Mouse (Mus musculus) embryonic facial prominence, embryonic 11.5 days (tissue): ENCODE measurements around the gene Hoxa2. TPM values are rescaled to one million over a fixed set of nuclear protein-coding genes. Genes with fewer than 3 reads are reported as not detected.

Experiments
- ATAC-seq: fragments of 200-750 bp; cut with Nextera tagmentation; replicated peaks from 2 replicates; pipeline ENCODE4 v1.8.0; 2017; ENCODE audit warnings: low read depth; ENCODE audit not compliant: insufficient number of reproducible peaks, low FRiP score, low TSS enrichment
- DNase-seq: peaks from one replicate; pipeline ENCODE4 v3.0.0-alpha.2; 2015; ENCODE audit warnings: low spot score
- H3K27ac ChIP-seq: fragments of 300-500 bp; sonication (generic); replicated peaks from 2 replicates; pipeline ENCODE4 v1.5.1; 2014; ENCODE audit warnings: mild to moderate bottlenecking, low read depth, low read length, control low read depth
- H3K27me3 ChIP-seq: fragments of 300-500 bp; sonication (generic); 2 replicates; pipeline ENCODE4 v1.6.1; 2014; ENCODE audit warnings: mild to moderate bottlenecking, low read length, moderate library complexity, mixed read lengths; ENCODE audit not compliant: control insufficient read depth, insufficient read depth
- H3K36me3 ChIP-seq: fragments of 300-500 bp; sonication (generic); replicated peaks from 2 replicates; pipeline ENCODE4 v1.6.1; 2014; ENCODE audit warnings: low read depth, mild to moderate bottlenecking, low read length, moderate library complexity, mixed read lengths; ENCODE audit not compliant: control insufficient read depth, insufficient read depth
- H3K4me1 ChIP-seq: fragments of 300-500 bp; sonication (generic); 2 replicates; pipeline ENCODE4 v1.6.1; 2014; ENCODE audit warnings: low read length, mixed read lengths; ENCODE audit not compliant: control insufficient read depth, insufficient read depth
- H3K4me2 ChIP-seq: fragments of 300-500 bp; sonication (generic); 2 replicates; pipeline ENCODE4 v1.6.1; 2014; ENCODE audit warnings: low read depth, mild to moderate bottlenecking, control low read depth, low read length, moderate library complexity
- H3K4me3 ChIP-seq: fragments of 300-500 bp; sonication (generic); 2 replicates; pipeline ENCODE4 v1.5.1; 2014; ENCODE audit warnings: low read depth, low read length, control low read depth
- H3K9ac ChIP-seq: fragments of 300-500 bp; sonication (generic); replicated peaks from 2 replicates; pipeline ENCODE4 v1.6.1; 2014; ENCODE audit warnings: mild to moderate bottlenecking, control low read depth, low read length
- H3K9me3 ChIP-seq: fragments of 300-500 bp; sonication (generic); replicated peaks from 2 replicates; pipeline ENCODE4 v1.6.1; 2016; ENCODE audit warnings: mild to moderate bottlenecking, low read length, inconsistent platforms, mixed read lengths; ENCODE audit not compliant: control insufficient read depth
- WGBS: fragments of 180-500 bp; shearing (Covaris S2); extraction: QIAGEN DNeasy Blood & Tissue Kit; methylation state at CpG from one replicate; pipeline ENCODE4 v1.1.7; 2014; 5-methylcytosine and 5-hydroxymethylcytosine counted together
- polyA plus RNA-seq: library from polyadenylated mRNA; unstranded; fragments of >200 nt; fragmentation: Nextera tagmentation; extraction: Ambion mirVana; gene quantifications from 2 replicates; pipeline ENCODE4 v1.2.1, GENCODE M21; 2014

Hoxa2 gene
- polyA plus RNA-seq, 1 experiment from 2014 or later = 24.1 TPM

- DNase-seq (no peak), ATAC-seq (no peak)
- Histone ChIP-seq H3K27ac (no peak overlapping the region), H3K4me3 (no peak overlapping the region), H3K4me1 (no peaks in the 10 kb centered on the region; the same call in 1 of the 2 replicates), H3K9ac (no peak overlapping the region), H3K4me2 (no peak overlapping the region), H3K27me3 (peaks cover 96% of the 10 kb centered on the region), H3K9me3 (no peaks in the 10 kb centered on the region), H3K36me3 (no peaks in the 10 kb centered on the region)
- 3% methylated on average over 18 of the region's 18 CpGs for WGBS
These were observed 44.4 kb upstream of the Hoxa2 start for GRCm38 (mm10) chr6:52208868-52209684.

- WGBS = 2% methylated on average over 47 of the region's 47 CpGs
- Histone ChIP-seq H3K27me3 (peaks cover 97% of the 10 kb centered on the region), H3K9me3 (no peaks in the 10 kb centered on the region), H3K36me3 (no peaks in the 10 kb centered on the region), H3K9ac (no peak within 1 kb of the TSS), H3K4me1 (no peaks in the 10 kb centered on the region; the same call in 1 of the 2 replicates), H3K4me2 (no peak within 1 kb of the TSS), H3K4me3 (no peak within 1 kb of the TSS), H3K27ac (no peak within 1 kb of the TSS)
- ATAC-seq (no peak), DNase-seq (no peak)
These were observed 43.6 kb upstream of the Hoxa2 start, which contains the start of gene Hoxa6 for GRCm38 (mm10) chr6:52208072-52208867. Hoxa6 (minus strand) TSS chr6:52208722.

- Histone ChIP-seq H3K4me1 (no peaks in the 10 kb centered on the region; the same call in 1 of the 2 replicates), H3K9me3 (no peaks in the 10 kb centered on the region), H3K36me3 (no peaks in the 10 kb centered on the region), H3K9ac (no peak overlapping the region), H3K4me2 (no peak overlapping the region), H3K27me3 (peaks cover 96% of the 10 kb centered on the region), H3K27ac (no peak overlapping the region), H3K4me3 (no peak overlapping the region)
- ATAC-seq (no peak), DNase-seq (no peak)
These were observed 43.0 kb upstream of the Hoxa2 start for GRCm38 (mm10) chr6:52207684-52207976.

- no peak overlapping the region for H3K4me2 ChIP-seq
- ATAC-seq (no peak), DNase-seq (no peak)
- H3K27ac ChIP-seq = no peak overlapping the region
- WGBS = 3% methylated on average over 4 of the region's 4 CpGs
- H3K4me1 ChIP-seq = no peaks in the 10 kb centered on the region; the same call in 1 of the 2 replicates
- H3K9me3 ChIP-seq = no peaks in the 10 kb centered on the region
- H3K27me3 ChIP-seq = peaks cover 94% of the 10 kb centered on the region
- no peaks in the 10 kb centered on the region for H3K36me3 ChIP-seq
- H3K4me3 ChIP-seq = no peak overlapping the region
- no peak overlapping the region for H3K9ac ChIP-seq
These were observed 42.5 kb upstream of the Hoxa2 start for GRCm38 (mm10) chr6:52206882-52207683.

GRCm38 (mm10) chr6:52205638-52206621, 41.3 kb upstream of the Hoxa2 start:
- no peaks in the 10 kb centered on the region for H3K36me3 ChIP-seq
- peaks cover 94% of the 10 kb centered on the region for H3K27me3 ChIP-seq
- H3K4me1 ChIP-seq = no peaks in the 10 kb centered on the region; the same call in 1 of the 2 replicates
- no peaks in the 10 kb centered on the region for H3K9me3 ChIP-seq
- H3K9ac ChIP-seq = no peak overlapping the region
- H3K27ac ChIP-seq = no peak overlapping the region
- no peak for ATAC-seq
- WGBS = 1% methylated on average over 55 of the region's 55 CpGs
- no peak for DNase-seq
- H3K4me2 ChIP-seq = no peak overlapping the region
- H3K4me3 ChIP-seq = no peak overlapping the region

GRCm38 (mm10) chr6:52205221-52205620, 40.6 kb upstream of the Hoxa2 start:
- DNase-seq (no peak), ATAC-seq (no peak)
- no peaks in the 10 kb centered on the region; the same call in 1 of the 2 replicates for H3K4me1 ChIP-seq
- H3K27me3 ChIP-seq = peaks cover 95% of the 10 kb centered on the region
- no peaks in the 10 kb centered on the region for H3K9me3 ChIP-seq
- no peak overlapping the region for H3K9ac ChIP-seq
- H3K36me3 ChIP-seq = no peaks in the 10 kb centered on the region
- no peak overlapping the region for H3K4me2 ChIP-seq
- WGBS = 5% methylated on average over 14 of the region's 14 CpGs
- no peak overlapping the region for H3K4me3 ChIP-seq
- no peak overlapping the region for H3K27ac ChIP-seq
